ENCODE assay signal across 8 mouse cellular contexts in the genomic region with DNA sequence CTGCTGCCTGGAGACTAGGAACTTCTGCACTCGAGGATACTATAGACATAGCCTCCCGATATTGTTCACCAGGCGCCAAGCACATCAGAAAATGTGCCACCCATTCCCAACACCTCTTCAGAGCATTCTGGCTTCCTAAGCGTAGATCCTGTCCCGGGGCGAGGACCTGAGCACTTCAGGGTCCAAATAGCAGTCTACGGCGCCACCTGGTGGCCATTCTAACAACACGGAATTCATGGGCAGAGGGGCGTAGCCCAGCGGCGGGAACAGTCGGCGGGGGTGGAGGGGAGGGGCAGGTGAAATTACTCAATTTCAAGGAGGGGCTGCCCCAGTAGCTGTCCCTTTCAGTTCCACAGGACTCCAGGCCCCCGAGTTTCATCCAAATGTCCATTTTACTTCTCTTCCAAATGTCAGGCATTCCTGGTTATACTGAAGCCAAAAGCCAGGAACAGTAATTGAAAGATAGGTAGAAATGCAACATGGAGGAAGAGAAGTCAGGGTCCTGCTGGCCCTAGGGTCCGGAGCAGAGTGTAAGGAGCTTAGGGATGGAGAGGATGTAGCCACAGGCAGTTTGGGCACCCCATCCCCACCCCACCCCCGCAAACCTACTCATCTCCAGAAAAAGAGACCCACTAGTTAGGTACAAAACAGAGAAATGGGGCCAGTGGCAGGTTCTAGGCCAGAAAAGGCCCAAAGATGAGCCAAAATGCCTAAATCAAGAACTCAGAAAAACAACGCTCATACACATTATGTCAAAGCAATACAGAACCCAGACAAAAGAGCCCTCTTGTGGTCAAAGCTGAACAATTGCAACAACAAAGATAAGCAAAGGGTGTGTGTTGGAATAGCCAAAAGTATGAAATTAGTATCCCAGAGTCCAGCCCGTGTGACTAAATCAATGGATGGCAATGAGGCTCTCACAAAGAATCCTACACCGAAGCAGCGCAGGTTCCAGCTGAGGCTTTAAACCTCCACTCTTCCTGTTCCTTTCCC. TPM values are rescaled to one million over a fixed set of nuclear protein-coding genes. Genes with fewer than 3 reads are reported as not detected.
DNase-seq lines count a peak whose midpoint lies in the region; ATAC-seq and TF ChIP-seq lines count a peak whose summit lies in the region.

No protein-coding gene starts in this region.

- POLR2A ChIA-PET in Patski (lab: Charles Lee), result interaction anchor here (0.6 to 1.5 kb wide), 5 partner anchors 12 to 145 kb away, joined by 3 to 4 read pairs (median 4); no protein-coding TSS in a partner anchor

- in situ Hi-C loops in Patski (cut with MboI; ENCODE audit: low pct_unique_long_range_greater_than_20kb), result loop anchor here (5.0 kb wide), 1 partner anchor 36 kb away; the partner anchor contains the start of gene Ifitm3

- peak overlapping the region; percentile 64; the same call in 1 of the 2 replicates for H3K27ac ChIP-seq in hindbrain, embryonic 12.5 days

- peak; percentile 86 for TF ChIP-seq CTCF in Patski (IDR thresholded peaks at IDR 0.05)

- H3K4me3 ChIP-seq in hindbrain, embryonic 12.5 days, result peak overlapping the region; percentile 37

- H3K36me3 ChIP-seq in hindbrain, embryonic 12.5 days, result no peaks in the 10 kb centered on the region

- peak; percentile 82 for ATAC-seq in Patski
- ATAC-seq in hindbrain, embryonic 12.5 days (ENCODE audit: low FRiP score), result peak; percentile 88

- H3K4me1 ChIP-seq in hindbrain, embryonic 12.5 days, result peaks cover 15% of the 10 kb centered on the region

- H3K27me3 ChIP-seq in Patski, result no peaks in the 10 kb centered on the region
- no peaks in the 10 kb centered on the region for H3K27me3 ChIP-seq in hindbrain, embryonic 12.5 days

- no peak for DNase-seq in Patski (ENCODE audit: low read depth, low spot score)
- DNase-seq in cerebellum, postnatal 10 days, result peak; percentile 96 to 97
- DNase-seq in frontal cortex, postnatal 10 days (ENCODE audit: low spot score in 2 of 2), result peak; percentile 68 to 88
- DNase-seq in layer of hippocampus, postnatal 10 days (ENCODE audit: low spot score in 2 of 2), result peak; percentile 95
- DNase-seq in lung, postnatal 10 days, result peak; percentile 96
- DNase-seq in ovary, postnatal 14 days (ENCODE audit: low spot score), result peak; percentile 88
- DNase-seq in thymus, postnatal 10 days (ENCODE audit: low spot score in 2 of 2), result peak; percentile 75 to 89

- peak overlapping the region; percentile 86 for H3K4me2 ChIP-seq in hindbrain, embryonic 12.5 days (replicated peaks)

- WGBS in hindbrain, embryonic 12.5 days, result 10% methylated on average over 21 of the region's 21 CpGs

- H3K9ac ChIP-seq in hindbrain, embryonic 12.5 days, result peak overlapping the region; percentile 64

- CTCF ChIA-PET in Patski (lab: Charles Lee), result interaction anchor here (0.7 to 3.5 kb wide), 22 partner anchors 9 to 139 kb away, joined by 3 to 37 read pairs (median 4); partner anchors contain the start of genes B4galnt4, Ifitm2 and Pgghg

- H3K9me3 ChIP-seq in hindbrain, embryonic 12.5 days (replicated peaks), result no peaks in the 10 kb centered on the region

RNA-seq across cellular contexts. Expression of gene B4galnt4, which starts 12.4 kb away (rescaled TPM):
- 2.2 TPM for polyA plus RNA-seq in Patski (2021)
- polyA plus RNA-seq in hindbrain, embryonic 12.5 days (2016; fragmentation: Nextera tagmentation; extraction: Ambion mirVana), result 46.1 and 46.5 TPM in 2 replicates
- 100 to 1,000 TPM; 103 to 123 TPM for total RNA-seq in layer of hippocampus, postnatal 10 days (2021)

RNA-seq across cellular contexts. Expression of gene Gm17387, which starts 19.6 kb away (rescaled TPM):
- polyA plus RNA-seq in Patski (2021), result not detected
- not detected in 2 replicates for polyA plus RNA-seq in hindbrain, embryonic 12.5 days (2016; fragmentation: Nextera tagmentation; extraction: Ambion mirVana)
- not detected for total RNA-seq in layer of hippocampus, postnatal 10 days (2021)

RNA-seq across cellular contexts. Expression of gene Pkp3, which starts 29.5 kb away (rescaled TPM):
- 2.2 TPM for polyA plus RNA-seq in Patski (2021)
- polyA plus RNA-seq in hindbrain, embryonic 12.5 days (2016; fragmentation: Nextera tagmentation; extraction: Ambion mirVana), result 3.1 and 4.5 TPM in 2 replicates
- not detected for total RNA-seq in layer of hippocampus, postnatal 10 days (2021)

RNA-seq across cellular contexts. Expression of gene Ifitm6, which starts 30.8 kb away (rescaled TPM):
- polyA plus RNA-seq in Patski (2021), result 0.21 TPM
- not detected in 2 replicates for polyA plus RNA-seq in hindbrain, embryonic 12.5 days (2016; fragmentation: Nextera tagmentation; extraction: Ambion mirVana)
- not detected for total RNA-seq in layer of hippocampus, postnatal 10 days (2021)

RNA-seq across cellular contexts. Expression of gene Ifitm3, which starts 38.0 kb away (rescaled TPM):
- 8.6 TPM for polyA plus RNA-seq in Patski (2021)
- 22.5 and 26.0 TPM in 2 replicates for polyA plus RNA-seq in hindbrain, embryonic 12.5 days (2016; fragmentation: Nextera tagmentation; extraction: Ambion mirVana)
- total RNA-seq in layer of hippocampus, postnatal 10 days (2021), result 10 to 100 TPM; 13.0 TPM

Comparison
In these comparisons a context has a peak if more than half of its experiments do, and no peak if none do; other contexts are left out.
1. RNA of gene B4galnt4, which starts 12.4 kb away (polyA plus RNA-seq): 46.1 to 46.5 TPM in hindbrain, embryonic 12.5 days; 2.2 TPM in Patski (single experiment); every median in the first group is over 10 times any median in the second.